Mouse (Mus musculus) MEL (cell line): ENCODE measurements around the gene Polr3f.

Source experiments
- CHD1 ChIP-seq: IDR thresholded peaks from 2 replicates; pipeline ENCODE4 v1.6.1; 2012; ENCODE audit warnings: low read depth, mild to moderate bottlenecking, inconsistent platforms, low read length, improper control_type of control experiment
- CTCF ChIP-seq, 3 experiments: IDR thresholded peaks in 2 of 3; conservative IDR thresholded peaks in 1 of 3; 2 replicates each; pipeline ENCODE4 v1.5.1; 2011 to 2012; ENCODE audit warnings: low read length in 3 of 3, low read depth in 2 of 3, mild to moderate bottlenecking in 2 of 3, improper control_type of control experiment in 1 of 3, inconsistent platforms in 1 of 3, mixed read lengths in 1 of 3, moderate library complexity in 1 of 3; ENCODE audit not compliant: control insufficient read depth in 1 of 3, insufficient read depth in 1 of 3, poor library complexity in 1 of 3, severe bottlenecking in 1 of 3
- EP300 ChIP-seq, 2 experiments: IDR thresholded peaks; 2 replicates each; pipeline ENCODE4 v1.6.1; 2011; ENCODE audit warnings: improper control_type of control experiment in 2 of 2, low read length in 2 of 2, low read depth in 1 of 2, mild to moderate bottlenecking in 1 of 2
- MAX ChIP-seq: IDR thresholded peaks from 2 replicates; pipeline ENCODE4 v1.6.1; 2011; ENCODE audit warnings: low read length, improper control_type of control experiment
- MYC ChIP-seq: IDR thresholded peaks from 2 replicates; pipeline ENCODE4 v1.6.1; 2011; ENCODE audit warnings: low read depth, mild to moderate bottlenecking, low read length, improper control_type of control experiment, moderate library complexity
- NRF1 ChIP-seq: IDR thresholded peaks from 2 replicates; pipeline ENCODE4 v1.6.1; 2014; ENCODE audit warnings: low read depth, mild to moderate bottlenecking, inconsistent platforms, low read length, improper control_type of control experiment, moderate library complexity; ENCODE audit not compliant: poor library complexity, insufficient read depth, severe bottlenecking
- POLR2AphosphoS2 ChIP-seq: IDR thresholded peaks from 2 replicates; pipeline ENCODE4 v1.6.1; 2011; ENCODE audit warnings: low read length, improper control_type of control experiment
- TAL1 ChIP-seq: IDR thresholded peaks from 2 replicates; pipeline ENCODE4 v1.6.1; 2012; ENCODE audit warnings: mild to moderate bottlenecking, inconsistent platforms, low read length, moderate library complexity, mixed read lengths
- TBP ChIP-seq: IDR thresholded peaks from 2 replicates; pipeline ENCODE4 v1.8.0; 2011; ENCODE audit warnings: low read depth, low read length, improper control_type of control experiment
- ZKSCAN1 ChIP-seq: IDR thresholded peaks from 2 replicates; pipeline ENCODE4 v1.6.1; 2012; ENCODE audit warnings: low read depth, mild to moderate bottlenecking, inconsistent platforms, low read length, improper control_type of control experiment, moderate library complexity

- TF ChIP-seq CTCF (IDR thresholded peaks at IDR 0.05 in 2 of 3, conservative IDR thresholded peaks at IDR 0.05 in 1 of 3; ENCODE audit: control insufficient read depth in 1 of 3, insufficient read depth in 1 of 3, low read depth in 2 of 3, low read length in 3 of 3, poor library complexity in 1 of 3, severe bottlenecking in 1 of 3): no peak
- no peak for TF ChIP-seq CHD1
- no peak for TF ChIP-seq TBP
- no peak for TF ChIP-seq MAX
- no peak for TF ChIP-seq NRF1
- TF ChIP-seq POLR2AphosphoS2: no peak
- TF ChIP-seq MYC: no peak
- TF ChIP-seq EP300 (IDR thresholded peaks at IDR 0.05; ENCODE audit: low read depth in 1 of 2, low read length in 2 of 2): no peak
- TF ChIP-seq TAL1: no peak
- TF ChIP-seq ZKSCAN1: no peak
These were observed 17.1 kb downstream of the Polr3f start for GRCm38 (mm10) chr2:144544630-144545029.
